Mouse (Mus musculus) CH12.LX (cell line): Measurements from ENCODE around the gene Pcdh15.

Source experiments
- CTCF ChIP-seq, 2 experiments: IDR thresholded peaks in 1 of 2; conservative IDR thresholded peaks in 1 of 2; 2 replicates each; pipeline ENCODE4 v1.5.1; 2011 to 2012; ENCODE audit warnings: low read depth in 2 of 2, low read length in 2 of 2, improper control_type of control experiment in 1 of 2, inconsistent platforms in 1 of 2, mild to moderate bottlenecking in 1 of 2, moderate library complexity in 1 of 2
- EP300 ChIP-seq: IDR thresholded peaks from 2 replicates; pipeline ENCODE4 v1.6.1; 2011; ENCODE audit warnings: low read length, improper control_type of control experiment
- HCFC1 ChIP-seq: IDR thresholded peaks from 2 replicates; pipeline ENCODE4 v1.6.1; 2012; ENCODE audit warnings: low read depth, mild to moderate bottlenecking, inconsistent platforms, low read length, improper control_type of control experiment
- SMC3 ChIP-seq: IDR thresholded peaks from 2 replicates; pipeline ENCODE4 v1.6.1; 2011; ENCODE audit warnings: low read depth, low read length, improper control_type of control experiment
- USF1 ChIP-seq: IDR thresholded peaks from 2 replicates; pipeline ENCODE4 v1.6.1; 2014; ENCODE audit warnings: low read depth, mild to moderate bottlenecking, inconsistent platforms, low read length, improper control_type of control experiment

DNA sequence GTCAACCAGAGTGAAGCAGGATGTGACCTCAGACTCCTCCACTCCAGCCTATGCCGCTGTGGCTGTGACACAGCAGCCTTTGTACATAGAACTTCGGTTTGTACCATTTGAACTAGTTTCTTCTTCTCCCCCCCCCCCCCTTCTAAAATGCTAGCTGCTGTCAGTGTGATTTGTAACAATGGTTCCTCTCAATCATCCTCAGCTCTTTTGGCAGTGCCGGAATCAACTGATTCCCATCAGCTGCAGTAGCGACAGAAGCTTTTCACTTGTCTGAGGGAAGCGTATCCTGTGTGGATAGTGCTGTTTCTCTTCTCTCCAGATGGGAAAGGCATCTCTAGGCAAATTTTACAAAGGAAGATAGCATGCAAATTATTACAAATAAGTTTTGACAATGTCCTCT is 12.4 kb upstream of the Pcdh15 start:
- TF ChIP-seq HCFC1: no peak
- TF ChIP-seq EP300: no peak
- TF ChIP-seq SMC3: no peak
- TF ChIP-seq USF1: no peak
- TF ChIP-seq CTCF (conservative IDR thresholded peaks at IDR 0.05 in 1 of 2, IDR thresholded peaks at IDR 0.05 in 1 of 2; ENCODE audit: low read depth in 2 of 2, low read length in 2 of 2): no peak
